Mouse (Mus musculus) bone marrow macrophage, adult 2 months (primary cell): ENCODE results near the gene Tlk2.
A peak's percentile ranks its signal among the peaks of the same experiment; 100 is the strongest.

Experiments used
- CTCF ChIP-seq: IDR thresholded peaks from 2 replicates; pipeline ENCODE4 v1.5.1; 2012; ENCODE audit warnings: low read depth, mild to moderate bottlenecking, low read length, moderate library complexity
- POLR2A ChIP-seq: IDR thresholded peaks from 2 replicates; pipeline ENCODE4 v1.6.1; 2012; ENCODE audit warnings: mild to moderate bottlenecking, low read depth, low read length, borderline replicate concordance

DNA sequence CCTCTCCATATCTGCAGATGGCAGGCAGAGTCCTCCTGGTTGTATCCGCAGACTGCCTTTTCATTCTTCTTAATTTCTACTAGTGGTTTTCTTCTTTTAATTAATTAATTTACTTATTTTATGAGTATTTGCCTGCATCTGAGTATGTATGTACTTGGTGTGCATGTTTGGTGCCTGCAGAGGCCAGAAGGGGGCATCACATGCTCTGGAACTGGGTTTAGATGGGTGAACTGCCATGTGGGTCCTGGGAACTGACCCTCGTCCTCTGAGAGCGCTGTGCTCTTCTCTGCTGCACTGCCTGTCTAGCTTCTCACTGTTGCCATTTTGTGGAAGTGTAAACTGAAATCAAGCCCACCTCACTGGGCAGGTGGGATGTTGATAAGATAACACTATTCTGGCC is 6.1 kb downstream of the Tlk2 start:
- TF ChIP-seq CTCF = peak; percentile 35; the same call in 1 of the 2 replicates
- no peak for TF ChIP-seq POLR2A
